8 mouse cellular contexts compared by ENCODE assay signal in the genomic region with DNA sequence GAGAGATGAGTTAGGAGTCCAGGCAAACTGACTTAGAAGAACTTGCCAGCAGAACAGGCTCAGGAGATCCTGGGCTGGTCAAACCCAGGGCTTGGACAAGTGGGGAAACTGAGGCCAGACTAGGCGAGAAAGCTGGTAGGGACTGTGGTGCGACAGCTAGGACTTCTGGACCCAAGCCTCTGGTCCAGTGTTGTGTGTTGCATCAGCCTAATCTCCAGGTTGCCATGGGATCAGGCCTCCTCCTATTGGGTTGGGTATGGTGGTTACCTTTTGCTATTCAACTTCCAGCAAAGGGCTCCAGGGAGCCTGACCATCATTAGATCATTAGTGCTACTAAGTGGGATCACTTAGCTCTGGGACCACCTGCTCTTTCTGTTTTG. TPM values are rescaled to one million over a fixed set of nuclear protein-coding genes. Genes with fewer than 3 reads are reported as not detected.
DNase-seq lines count a peak whose midpoint lies in the region; ATAC-seq and TF ChIP-seq lines count a peak whose summit lies in the region.

No protein-coding gene starts in this region.

- H3K9me3 ChIP-seq in neural tube, embryonic 11.5 days (ENCODE audit: control insufficient read depth, low read length) = no peaks in the 10 kb centered on the region
- no peaks in the 10 kb centered on the region for H3K9me3 ChIP-seq in limb, embryonic 12.5 days

- H3K4me2 ChIP-seq in neural tube, embryonic 11.5 days (ENCODE audit: low read depth) = peak overlapping the region; percentile 73
- H3K4me2 ChIP-seq in limb, embryonic 12.5 days = peak overlapping the region; percentile 78

- intact Hi-C loops in left cerebral cortex, postnatal 10 days (cut with DNase I) = no loop called here

- no peak; the same call in 1 of the 2 replicates for ATAC-seq in neural tube, embryonic 11.5 days (ENCODE audit: insufficient read depth, low FRiP score, low TSS enrichment)
- no peak for ATAC-seq in limb, embryonic 12.5 days (ENCODE audit: insufficient number of reproducible peaks, insufficient read depth, low FRiP score, low TSS enrichment, low read depth)

- H3K27me3 ChIP-seq in neural tube, embryonic 11.5 days (ENCODE audit: control insufficient read depth, insufficient read depth, low read length) = no peaks in the 10 kb centered on the region
- no peaks in the 10 kb centered on the region for H3K27me3 ChIP-seq in limb, embryonic 12.5 days
- no peaks in the 10 kb centered on the region for H3K27me3 ChIP-seq in small intestine, adult 2 months (ENCODE audit: control insufficient read depth, insufficient read depth, low read length)

- peak overlapping the region; percentile 71 for H3K4me3 ChIP-seq in neural tube, embryonic 11.5 days (ENCODE audit: low read depth, low read length)
- H3K4me3 ChIP-seq in embryonic fibroblast, embryonic 13.5 days (ENCODE audit: insufficient read depth, low read length) = peak overlapping the region; percentile 69
- peak overlapping the region; percentile 78 for H3K4me3 ChIP-seq in limb, embryonic 12.5 days (replicated peaks)
- peak overlapping the region; percentile 95 for H3K4me3 ChIP-seq in small intestine, adult 2 months (ENCODE audit: low read depth, low read length)

- WGBS in neural tube, embryonic 11.5 days = 63% methylated on average over 2 of the region's 2 CpGs
- 76% methylated on average over 2 of the region's 2 CpGs for WGBS in limb, embryonic 12.5 days
- WGBS in small intestine, adult 2 months = 74% methylated on average over 2 of the region's 2 CpGs

- DNase-seq in neural tube, embryonic 11.5 days (ENCODE audit: low spot score) = no peak
- DNase-seq in neural tube, embryonic 10.5 days (ENCODE audit: extremely low spot score, low spot score) = no peak
- DNase-seq in right cerebral cortex, adult 2 months (ENCODE audit: low spot score in 2 of 2) = no peak
- DNase-seq in left cerebral cortex, postnatal 10 days (ENCODE audit: extremely low spot score in 1 of 2, low spot score in 2 of 2) = no peak
- DNase-seq in testis, postnatal 10 days (ENCODE audit: low spot score) = no peak

- TF ChIP-seq POLR2A in embryonic fibroblast, embryonic 13.5 days (IDR thresholded peaks at IDR 0.05; ENCODE audit: low read depth, low read length) = 0 out of 2 replicates have a peak, but pooled peaks have one; percentile 23
- TF ChIP-seq POLR2A in small intestine, adult 2 months (IDR thresholded peaks at IDR 0.05; ENCODE audit: low read depth, low read length) = no peak

- peaks cover 4% of the 10 kb centered on the region; the same call in 1 of the 2 replicates for H3K4me1 ChIP-seq in neural tube, embryonic 11.5 days (ENCODE audit: control insufficient read depth, insufficient read depth, low read length)
- H3K4me1 ChIP-seq in embryonic fibroblast, embryonic 13.5 days (ENCODE audit: control insufficient read depth, insufficient read depth, low read length) = no peaks in the 10 kb centered on the region
- H3K4me1 ChIP-seq in limb, embryonic 12.5 days (replicated peaks) = peaks cover 13% of the 10 kb centered on the region
- peaks cover 6% of the 10 kb centered on the region; the same call in 1 of the 2 replicates for H3K4me1 ChIP-seq in small intestine, adult 2 months (ENCODE audit: control insufficient read depth, insufficient read depth, insufficient read length, low read length)

- H3K9ac ChIP-seq in neural tube, embryonic 11.5 days (ENCODE audit: low read length) = peak overlapping the region; percentile 86
- H3K9ac ChIP-seq in limb, embryonic 12.5 days (replicated peaks) = peak overlapping the region; percentile 88

- H3K36me3 ChIP-seq in neural tube, embryonic 11.5 days (ENCODE audit: control insufficient read depth, insufficient read depth, low read length) = no peaks in the 10 kb centered on the region
- H3K36me3 ChIP-seq in limb, embryonic 12.5 days = no peaks in the 10 kb centered on the region
- no peaks in the 10 kb centered on the region for H3K36me3 ChIP-seq in small intestine, adult 2 months (ENCODE audit: control insufficient read depth, insufficient read depth, low read length)

- no peak for TF ChIP-seq CTCF in embryonic fibroblast, embryonic 13.5 days (IDR thresholded peaks at IDR 0.05; ENCODE audit: borderline replicate concordance, insufficient read depth, low read length)
- no peak for TF ChIP-seq CTCF in small intestine, adult 2 months (IDR thresholded peaks at IDR 0.05; ENCODE audit: extremely low read depth, insufficient read length, insufficient replicate concordance, low read depth, low read length)

- H3K27ac ChIP-seq in neural tube, embryonic 11.5 days (ENCODE audit: low read depth, low read length) = no peak overlapping the region
- no peak overlapping the region for H3K27ac ChIP-seq in embryonic fibroblast, embryonic 13.5 days (ENCODE audit: insufficient read depth, low read length)
- H3K27ac ChIP-seq in limb, embryonic 12.5 days = 0 out of 2 replicates have a peak overlapping the region, but pooled peaks have one; percentile 45
- H3K27ac ChIP-seq in small intestine, adult 2 months (ENCODE audit: insufficient read depth, low read depth, low read length) = no peak overlapping the region

RNA-seq across cellular contexts. Expression of gene Otub2, which starts 0.9 kb away (rescaled TPM):
- 19.2 and 20.3 TPM in 2 replicates for polyA plus RNA-seq in neural tube, embryonic 11.5 days (2014; fragmentation: Nextera tagmentation; extraction: Ambion mirVana)
- 12.0 and 13.3 TPM in 2 replicates for polyA plus RNA-seq in embryonic fibroblast, embryonic 13.5 days (2011; ENCODE audit: insufficient read length, low read depth, missing spikeins)
- polyA plus RNA-seq in limb, embryonic 12.5 days (2016; fragmentation: Nextera tagmentation; extraction: Ambion mirVana) = 11.1 and 12.0 TPM in 2 replicates
- polyA plus RNA-seq in small intestine, adult 2 months (2012; rRNA removed) = 0.75 and 0.85 TPM in 2 replicates
- 10 to 100 TPM; 20.6 to 23.2 TPM for total RNA-seq in left cerebral cortex, postnatal 10 days (2021)

RNA-seq across cellular contexts. Expression of gene 9330161L09Rik, which starts 18.3 kb away (rescaled TPM):
- 1.2 and 1.3 TPM in 2 replicates for polyA plus RNA-seq in neural tube, embryonic 11.5 days (2014; fragmentation: Nextera tagmentation; extraction: Ambion mirVana)
- 0.53 and 0.83 TPM in 2 replicates for polyA plus RNA-seq in embryonic fibroblast, embryonic 13.5 days (2011; ENCODE audit: insufficient read length, low read depth, missing spikeins)
- 0.50 and 0.56 TPM in 2 replicates for polyA plus RNA-seq in limb, embryonic 12.5 days (2016; fragmentation: Nextera tagmentation; extraction: Ambion mirVana)
- 0.39 and 0.42 TPM in 2 replicates for polyA plus RNA-seq in small intestine, adult 2 months (2012; rRNA removed)
- 1 to 10 TPM; 1.8 to 3.4 TPM for total RNA-seq in left cerebral cortex, postnatal 10 days (2021)

RNA-seq across cellular contexts. Expression of gene Asb2, which starts 33.5 kb away (rescaled TPM):
- 2.9 and 3.4 TPM in 2 replicates for polyA plus RNA-seq in neural tube, embryonic 11.5 days (2014; fragmentation: Nextera tagmentation; extraction: Ambion mirVana)
- polyA plus RNA-seq in embryonic fibroblast, embryonic 13.5 days (2011; ENCODE audit: insufficient read length, low read depth, missing spikeins) = not detected in 2 replicates
- 2.8 and 2.9 TPM in 2 replicates for polyA plus RNA-seq in limb, embryonic 12.5 days (2016; fragmentation: Nextera tagmentation; extraction: Ambion mirVana)
- 75.6 and 106 TPM in 2 replicates for polyA plus RNA-seq in small intestine, adult 2 months (2012; rRNA removed)
- 1 to 10 TPM; 3.3 to 3.7 TPM for total RNA-seq in left cerebral cortex, postnatal 10 days (2021)

RNA-seq across cellular contexts. Expression of gene Ddx24, which starts 36.3 kb away (rescaled TPM):
- polyA plus RNA-seq in neural tube, embryonic 11.5 days (2014; fragmentation: Nextera tagmentation; extraction: Ambion mirVana) = 111 and 118 TPM in 2 replicates
- 63.6 and 67.9 TPM in 2 replicates for polyA plus RNA-seq in embryonic fibroblast, embryonic 13.5 days (2011; ENCODE audit: insufficient read length, low read depth, missing spikeins)
- polyA plus RNA-seq in limb, embryonic 12.5 days (2016; fragmentation: Nextera tagmentation; extraction: Ambion mirVana) = 94.7 and 114 TPM in 2 replicates
- 12.5 and 21.8 TPM in 2 replicates for polyA plus RNA-seq in small intestine, adult 2 months (2012; rRNA removed)
- total RNA-seq in left cerebral cortex, postnatal 10 days (2021) = 100 to 1,000 TPM; 172 to 173 TPM

RNA-seq across cellular contexts. Expression of gene Ifi27, which starts 44.7 kb away (rescaled TPM):
- 1.8 and 2.0 TPM in 2 replicates for polyA plus RNA-seq in neural tube, embryonic 11.5 days (2014; fragmentation: Nextera tagmentation; extraction: Ambion mirVana)
- polyA plus RNA-seq in embryonic fibroblast, embryonic 13.5 days (2011; ENCODE audit: insufficient read length, low read depth, missing spikeins) = 186 and 203 TPM in 2 replicates
- 2.9 and 3.2 TPM in 2 replicates for polyA plus RNA-seq in limb, embryonic 12.5 days (2016; fragmentation: Nextera tagmentation; extraction: Ambion mirVana)
- 96.5 and 170 TPM in 2 replicates for polyA plus RNA-seq in small intestine, adult 2 months (2012; rRNA removed)
- total RNA-seq in left cerebral cortex, postnatal 10 days (2021) = 10 to 100 TPM; 27.9 to 31.4 TPM

Comparison
In these comparisons a context has a peak if more than half of its experiments do, and no peak if none do; other contexts are left out.
1. RNA of gene Asb2, which starts 33.5 kb away (polyA plus RNA-seq): 75.6 to 106 TPM in small intestine, adult 2 months; 2.9 to 3.4 TPM in neural tube, embryonic 11.5 days, 2.8 to 2.9 TPM in limb, embryonic 12.5 days and not detected in embryonic fibroblast, embryonic 13.5 days; every median in the first group is over 10 times any median in the second.
2. Peak in every context shown above with its lines, with median percentiles within 50 percentile points of each other: H3K4me3 ChIP-seq.